Mouse (Mus musculus) cerebellum, postnatal 25 days (tissue): ENCODE measurements around the gene Immp2l.
A peak's percentile ranks its signal among the peaks of the same experiment; 100 is the strongest.
"Not testable (repeated sequence)": the region's sequence is repeated elsewhere in the genome, so short reads cannot be mapped to it uniquely, and the experiment has no call there.

Source experiments
- DNase-seq, 2 experiments: peaks; one replicate each; pipeline ENCODE4 v3.0.0; 2021; ENCODE audit warnings: mixed read lengths in 2 of 2

Immp2l gene

GRCm38 (mm10) chr12:41724585-41724984 lies 700.7 kb downstream of the Immp2l start:
- DNase-seq = no peak

DNA sequence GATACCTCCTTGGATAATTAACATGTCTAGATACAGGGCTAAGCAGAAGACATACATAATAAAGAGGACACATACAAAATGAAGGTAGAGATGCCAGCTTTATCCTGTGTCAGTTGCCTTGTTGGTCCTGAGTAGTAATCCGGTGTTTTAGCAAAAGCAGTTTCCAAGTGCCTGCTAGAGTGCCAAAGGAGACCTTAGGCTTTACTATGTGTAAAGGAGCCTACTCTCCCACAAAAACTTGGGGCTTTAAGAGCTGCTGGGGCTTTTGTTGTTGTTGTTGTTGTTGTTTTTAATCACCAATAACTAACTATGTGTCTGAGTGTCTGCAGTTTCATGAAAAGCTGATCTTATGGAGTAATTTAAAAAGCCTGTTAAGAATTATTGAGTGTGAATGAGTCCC lies 702.8 kb downstream of the Immp2l start:
- no peak for DNase-seq

GRCm38 (mm10) chr12:41727221-41727620 lies 703.3 kb downstream of the Immp2l start:
- DNase-seq = no peak

- no peak for DNase-seq
Measured at GRCm38 (mm10) chr12:41727764-41728338, 704.0 kb downstream of the Immp2l start.

DNA sequence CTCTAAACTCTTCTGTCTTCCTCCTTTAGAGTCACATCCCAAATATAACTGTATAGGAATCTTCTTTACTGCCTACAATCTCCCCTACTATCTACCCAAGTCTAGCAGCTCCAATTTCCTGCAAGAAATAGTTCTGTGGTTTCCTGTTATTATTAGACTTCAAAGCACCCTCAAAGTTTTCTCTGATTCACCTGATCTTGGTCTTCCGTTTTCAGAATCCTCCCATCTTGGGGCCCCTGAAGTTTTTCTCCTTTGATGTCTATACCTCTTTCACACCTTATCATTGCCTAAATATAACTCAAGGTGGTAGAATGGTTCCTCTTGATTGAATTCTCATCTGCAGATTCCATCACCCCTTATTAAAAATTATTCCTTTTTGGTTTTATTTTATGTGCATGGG lies 704.6 kb downstream of the Immp2l start:
- no peak for DNase-seq

- no peak for DNase-seq
Measured at GRCm38 (mm10) chr12:41729780-41730179, 705.9 kb downstream of the Immp2l start.

DNA sequence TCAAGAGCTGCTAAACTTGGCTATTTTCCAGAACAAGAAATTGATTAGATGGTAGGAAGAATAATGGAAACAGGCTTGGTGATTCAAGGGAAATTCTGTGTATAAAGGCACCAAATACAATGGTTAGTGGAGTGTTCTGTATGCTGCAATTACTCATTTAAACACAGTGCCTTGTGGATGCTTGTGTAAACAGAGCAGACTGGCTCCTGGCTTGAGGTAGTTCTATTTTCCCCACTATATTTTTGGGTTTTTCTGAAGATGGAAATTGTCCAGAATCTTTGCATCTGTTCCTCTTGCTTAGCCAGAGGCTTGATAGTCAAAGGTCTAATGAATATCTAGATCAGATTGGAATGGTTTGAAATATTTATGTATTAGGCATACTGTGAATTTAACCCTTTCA lies 709.3 kb downstream of the Immp2l start:
- DNase-seq = no peak

DNA sequence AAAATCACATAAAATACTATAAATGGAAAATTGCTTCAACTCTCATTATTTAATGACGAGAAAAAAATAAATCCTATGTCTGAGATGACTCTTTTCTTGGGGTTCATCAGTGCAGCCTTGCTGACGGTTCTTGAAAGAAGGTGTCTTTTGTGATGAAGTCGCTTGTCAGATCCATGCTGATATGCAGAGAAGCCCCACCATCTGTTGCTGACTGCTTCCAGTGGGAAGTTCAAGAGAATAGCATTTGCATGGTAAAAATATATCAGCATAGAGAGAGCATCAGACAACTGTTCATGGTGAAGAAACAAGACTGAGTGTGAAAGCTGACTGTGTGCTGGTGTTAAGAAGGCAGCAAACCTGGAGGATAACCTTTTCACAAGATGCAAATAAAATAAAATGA lies 719.0 kb downstream of the Immp2l start:
- no peak for DNase-seq

- DNase-seq = peak; percentile 19 to 45
Measured at GRCm38 (mm10) chr12:41763396-41763795, 739.5 kb downstream of the Immp2l start.

DNA sequence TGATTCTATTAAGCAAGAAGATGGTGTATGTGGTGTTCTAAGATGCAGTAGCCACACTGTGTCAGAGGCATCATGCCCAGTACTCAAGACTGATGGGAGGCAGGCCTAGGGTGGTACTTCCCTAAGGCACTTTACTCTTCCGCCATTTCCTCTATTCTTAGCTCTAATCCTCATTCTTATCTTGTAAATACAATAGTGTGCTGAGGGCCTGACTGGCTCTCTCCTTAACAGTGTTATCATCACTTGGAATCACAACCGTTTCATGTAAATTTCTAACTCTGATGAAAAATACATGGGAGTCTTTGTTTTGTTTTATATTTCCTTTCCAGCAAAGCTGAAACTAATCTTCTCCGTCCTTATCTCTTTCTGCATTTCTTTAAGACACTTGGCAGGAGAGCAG lies 750.1 kb downstream of the Immp2l start:
- no peak for DNase-seq

DNA sequence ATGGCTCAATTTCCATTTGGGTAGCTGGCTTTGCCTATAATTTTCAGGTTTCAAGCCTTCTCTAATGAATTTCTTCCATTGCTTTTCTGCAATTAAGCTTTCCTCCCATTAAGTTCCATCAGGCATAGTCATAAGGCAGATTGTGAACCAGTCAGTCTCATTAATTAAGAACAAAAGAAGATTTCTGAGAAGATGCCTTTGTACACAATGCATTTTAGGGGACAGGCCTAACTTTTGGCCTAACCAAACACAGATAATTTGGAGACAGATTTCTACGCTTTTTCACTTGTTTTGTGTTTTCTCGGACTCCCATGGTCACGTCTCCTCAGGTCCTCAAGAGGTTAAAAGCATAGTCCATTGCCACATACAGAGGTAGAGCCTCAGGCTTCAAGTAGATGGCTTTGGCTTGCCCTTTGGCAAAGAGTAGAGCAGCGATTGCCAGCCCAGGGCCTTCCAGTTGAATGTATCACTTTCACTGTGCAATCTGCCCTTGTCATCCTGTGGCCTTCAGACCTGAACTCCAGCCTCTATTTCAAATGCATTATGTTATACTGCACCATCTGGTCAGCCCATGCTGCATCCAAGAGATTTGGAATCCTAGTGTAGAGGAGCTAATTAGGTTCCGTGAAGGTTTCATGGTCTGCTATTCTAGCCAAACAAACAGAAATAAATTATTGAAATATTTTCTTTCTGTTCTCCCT lies 750.9 kb downstream of the Immp2l start:
- peak; percentile 85 to 87 for DNase-seq

- not testable (repeated sequence) for DNase-seq
Measured at GRCm38 (mm10) chr12:41777762-41778161, 753.9 kb downstream of the Immp2l start.

- DNase-seq = not testable (repeated sequence)
Measured at GRCm38 (mm10) chr12:41793681-41794080, 769.8 kb downstream of the Immp2l start.

DNA sequence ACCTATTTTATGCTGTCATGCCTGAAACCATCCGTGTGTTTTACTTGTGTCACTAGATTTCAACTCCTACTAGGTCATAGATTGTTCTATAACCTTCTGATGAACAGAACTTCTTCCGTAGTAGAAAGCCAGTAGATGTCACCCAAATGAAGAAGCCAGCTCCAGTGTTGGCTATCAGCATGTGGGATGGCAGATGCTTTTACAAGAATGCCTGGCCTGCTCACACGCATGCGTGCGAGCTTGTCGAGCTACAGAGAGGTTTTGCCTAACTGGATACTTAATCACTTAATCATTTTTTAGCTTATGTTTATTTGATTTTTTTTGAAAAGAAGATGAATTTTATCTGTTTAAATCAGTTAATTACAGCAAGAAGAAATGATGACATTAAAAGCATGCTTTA lies 805.6 kb downstream of the Immp2l start:
- DNase-seq = peak in 1 of 2 experiments; percentile 11

GRCm38 (mm10) chr12:41831731-41832130 lies 807.8 kb downstream of the Immp2l start:
- DNase-seq = no peak

GRCm38 (mm10) chr12:41834646-41835045 lies 810.8 kb downstream of the Immp2l start:
- peak; percentile 8 to 44 for DNase-seq

GRCm38 (mm10) chr12:41838334-41838847 lies 814.5 kb downstream of the Immp2l start:
- no peak for DNase-seq

DNA sequence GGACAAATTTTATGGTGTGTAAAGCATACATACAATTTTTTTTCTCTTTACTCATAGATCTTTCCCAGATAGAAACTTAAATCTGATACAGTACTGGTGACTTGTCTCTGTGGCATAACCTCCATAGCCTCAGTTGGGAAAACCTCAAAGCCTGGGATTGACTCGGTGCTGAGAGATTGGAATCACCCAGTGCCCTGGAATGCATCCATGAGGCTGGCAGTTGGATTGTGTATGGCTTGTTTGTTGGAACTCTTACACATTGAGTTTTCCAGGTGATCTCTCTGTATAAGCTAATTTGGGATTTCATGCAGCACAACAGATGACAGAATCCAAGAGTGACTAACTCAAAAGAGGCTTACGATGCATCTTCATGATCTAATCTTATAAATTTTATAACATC lies 815.4 kb downstream of the Immp2l start:
- peak; percentile 8 to 38 for DNase-seq

DNA sequence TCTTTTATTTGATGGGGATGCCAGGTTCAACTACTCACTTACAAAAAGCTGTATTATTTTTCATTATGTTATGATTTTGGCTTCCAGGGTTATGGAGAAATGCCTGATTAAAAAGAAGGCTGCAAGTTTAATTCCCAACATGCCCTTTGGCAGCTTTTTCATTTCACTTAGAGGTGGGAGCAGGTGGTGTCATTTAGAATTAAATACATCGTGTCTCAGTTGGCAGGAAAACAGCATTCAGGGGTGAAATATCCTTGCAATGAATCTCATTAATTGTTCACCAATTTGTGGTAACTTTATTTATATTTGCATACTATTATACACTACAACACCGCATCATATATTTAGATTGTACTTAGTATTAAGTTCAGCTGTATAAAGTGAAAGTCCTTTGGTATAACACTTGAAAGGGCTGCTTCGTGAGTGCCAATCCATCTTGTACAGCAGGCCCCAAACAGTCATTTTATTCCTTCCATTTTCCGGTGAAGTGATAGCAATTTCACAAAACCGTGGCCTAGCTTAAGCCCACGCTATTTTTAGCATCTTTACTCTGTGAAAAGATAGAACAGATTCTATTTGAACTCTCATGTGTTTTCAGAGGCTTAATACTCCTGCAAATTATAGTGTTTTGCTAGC lies 818.9 kb downstream of the Immp2l start:
- no peak for DNase-seq

DNA sequence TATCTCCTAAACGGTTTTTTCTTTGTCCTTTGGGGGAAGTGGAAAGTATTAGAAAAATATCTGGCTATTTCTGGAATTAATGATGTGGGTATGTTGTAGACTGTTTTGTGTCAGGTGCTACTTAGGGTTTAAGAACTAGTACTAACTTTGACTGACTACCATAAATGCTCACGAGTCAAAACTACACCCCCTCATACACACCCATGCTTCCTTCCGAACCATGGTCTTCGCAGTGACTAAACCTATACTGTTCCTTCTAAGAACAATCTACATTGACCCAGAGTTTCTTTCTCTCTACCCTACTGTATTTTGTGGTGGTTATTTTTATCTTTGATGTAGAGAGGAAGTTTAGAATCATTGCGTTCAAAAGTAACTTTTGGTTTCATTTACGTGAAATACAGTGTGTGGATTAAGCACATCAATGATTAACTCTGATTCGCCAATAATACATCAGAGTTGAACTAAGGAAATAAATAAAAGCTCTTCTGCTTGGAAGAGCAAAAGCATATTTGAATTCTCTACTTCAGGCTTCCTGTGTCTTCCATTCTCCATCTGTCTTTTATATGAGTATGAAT lies 828.1 kb downstream of the Immp2l start:
- DNase-seq = no peak

DNA sequence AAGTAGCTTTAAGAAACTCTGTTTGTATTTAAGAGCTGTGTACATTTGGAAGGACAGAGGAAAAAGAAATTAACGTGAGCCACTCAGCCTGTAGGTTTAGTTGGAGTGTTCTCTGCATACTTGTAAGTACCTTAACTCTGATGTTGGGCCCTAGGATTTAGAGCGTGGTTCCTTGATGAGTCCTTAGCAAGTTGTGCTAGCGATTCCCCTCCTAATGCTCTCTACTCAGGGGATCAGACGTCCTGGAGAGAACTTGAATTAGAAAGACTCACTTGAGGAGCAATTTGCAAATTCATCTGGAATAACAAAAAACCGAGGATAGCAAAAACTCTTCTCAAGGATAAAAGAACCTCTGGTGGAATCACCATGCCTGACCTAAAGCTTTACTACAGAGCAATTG lies 835.8 kb downstream of the Immp2l start:
- DNase-seq = not testable (repeated sequence)

DNA sequence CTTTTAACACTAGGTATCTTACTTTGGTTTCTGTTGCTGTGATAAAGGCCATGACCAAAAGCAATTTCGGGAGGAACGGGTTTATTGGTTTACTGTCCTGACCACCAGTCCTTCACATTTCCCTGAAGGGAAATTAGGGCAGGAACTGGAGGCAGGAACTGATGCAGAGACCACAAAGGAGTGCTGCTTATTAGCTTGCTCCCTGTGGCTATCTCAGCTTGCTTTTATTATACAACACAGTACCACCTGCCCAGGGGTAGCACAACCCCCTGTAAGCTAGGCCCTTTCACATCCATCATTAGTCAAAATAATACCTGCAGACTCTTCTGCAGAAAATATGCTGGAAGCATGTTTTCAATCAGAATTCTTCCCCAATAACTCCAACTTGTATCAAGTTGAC lies 844.4 kb downstream of the Immp2l start:
- DNase-seq = no peak

- DNase-seq = no peak
Measured at GRCm38 (mm10) chr12:41874015-41874414, 850.1 kb downstream of the Immp2l start.
